Mouse (Mus musculus) stomach, embryonic 14.5 days (tissue): Measurements from ENCODE around the gene Dock9. TPM values are rescaled to one million over a fixed set of nuclear protein-coding genes. Genes with fewer than 3 reads are reported as not detected.

Experiments
- ATAC-seq: fragments of 200-750 bp; cut with Nextera tagmentation; 2 replicates; pipeline ENCODE4 v1.8.0; 2017; ENCODE audit warnings: low read depth, moderate TSS enrichment; ENCODE audit not compliant: insufficient number of reproducible peaks, insufficient read depth, low FRiP score
- H3K27ac ChIP-seq: fragments of 300-500 bp; sonication (generic); 2 replicates; pipeline ENCODE4 v1.5.1; 2014; ENCODE audit warnings: mild to moderate bottlenecking, low read length, moderate library complexity, mixed read lengths
- H3K27me3 ChIP-seq: fragments of 300-500 bp; sonication (generic); 2 replicates; pipeline ENCODE4 v1.6.1; 2014; ENCODE audit warnings: low read length, control low read depth, mixed read lengths; ENCODE audit not compliant: control insufficient read depth, insufficient read depth
- H3K36me3 ChIP-seq: fragments of 300-500 bp; sonication (generic); 2 replicates; pipeline ENCODE4 v1.6.1; 2014; ENCODE audit warnings: mild to moderate bottlenecking, control low read depth, low read length, moderate library complexity, mixed read lengths; ENCODE audit not compliant: control insufficient read depth, insufficient read depth
- H3K4me1 ChIP-seq: fragments of 300-500 bp; sonication (generic); 2 replicates; pipeline ENCODE4 v1.6.1; 2014; ENCODE audit warnings: low read length, control low read depth, mixed read lengths; ENCODE audit not compliant: control insufficient read depth, insufficient read depth
- H3K4me2 ChIP-seq: fragments of 300-500 bp; sonication (generic); replicated peaks from 2 replicates; pipeline ENCODE4 v1.6.1; 2014; ENCODE audit warnings: low read depth, low read length, control low read depth
- H3K4me3 ChIP-seq: fragments of 300-500 bp; sonication (generic); 2 replicates; pipeline ENCODE4 v1.5.1; 2014; ENCODE audit warnings: low read depth, low read length, control low read depth
- H3K9ac ChIP-seq: fragments of 300-500 bp; sonication (generic); replicated peaks from 2 replicates; pipeline ENCODE4 v1.6.1; 2014; ENCODE audit warnings: low read depth, mild to moderate bottlenecking, control low read depth, low read length, moderate library complexity, mixed read lengths
- H3K9me3 ChIP-seq: fragments of 300-500 bp; sonication (generic); 2 replicates; pipeline ENCODE4 v1.6.1; 2016; ENCODE audit warnings: low read depth, low read length, control low read depth; ENCODE audit not compliant: control insufficient read depth
- WGBS: fragments of 180-500 bp; shearing (Covaris S2); extraction: QIAGEN DNeasy Blood & Tissue Kit; methylation state at CpG from one replicate; pipeline ENCODE4 v1.1.7; 2014; 5-methylcytosine and 5-hydroxymethylcytosine counted together
- polyA plus RNA-seq: library from polyadenylated mRNA; unstranded; fragments of >200 nt; fragmentation: Nextera tagmentation; extraction: Ambion mirVana; gene quantifications from 2 replicates; pipeline ENCODE4 v1.2.1, GENCODE M21; 2014

Dock9 gene
- 25.3 and 28.0 TPM in 2 replicates for polyA plus RNA-seq

DNA sequence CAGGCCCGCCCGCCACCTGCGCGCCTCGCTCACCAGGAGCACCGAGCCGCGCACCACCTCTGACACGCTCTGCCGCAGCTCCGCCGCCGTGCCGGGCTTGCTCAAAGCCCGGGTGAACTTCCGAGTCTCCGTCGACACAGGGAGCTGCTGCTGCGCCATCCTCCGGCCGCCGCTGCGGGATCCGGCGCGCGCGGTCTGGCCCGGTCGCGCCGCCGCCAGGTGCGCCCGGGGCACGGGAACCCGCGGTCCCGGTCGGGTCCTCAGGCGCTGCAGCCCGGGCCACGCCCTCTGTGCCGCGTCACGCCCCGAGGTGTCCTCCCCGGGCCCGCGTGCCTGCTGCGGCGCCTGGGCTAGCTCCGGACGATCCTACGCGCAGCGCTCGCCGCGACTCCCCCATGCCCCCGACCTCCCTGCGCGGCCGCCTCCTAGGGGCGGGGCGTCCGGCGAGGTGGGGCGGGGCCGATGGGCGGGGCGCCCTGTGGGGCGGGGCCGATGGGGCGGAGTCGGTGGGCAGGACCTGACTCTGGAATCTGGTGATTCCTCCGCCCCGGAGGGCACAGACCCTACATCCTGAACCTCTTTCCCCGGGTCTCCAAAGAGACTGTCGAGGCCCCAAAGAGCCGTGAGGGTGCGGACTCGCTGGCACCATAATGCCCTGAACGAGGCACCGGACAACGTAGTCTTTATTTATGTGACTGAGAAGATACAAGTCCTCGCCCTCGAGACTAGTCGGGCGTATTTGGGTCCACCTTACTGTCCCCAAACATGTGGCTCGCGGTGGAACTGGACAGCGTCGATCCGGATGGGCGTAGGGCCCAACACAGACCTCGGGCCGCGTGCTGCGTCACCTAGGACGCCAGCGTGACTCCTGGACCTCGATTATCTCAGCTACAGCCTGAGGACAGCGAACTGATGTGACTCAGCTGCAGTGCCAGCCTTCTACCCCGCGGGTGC, at the start of gene Dock9:
Dock9 (minus strand) TSS at position 381 of the 954 bp plus-strand sequence.
- under 1% methylated on average over 81 of the region's 106 CpGs for WGBS
- peak; percentile 92 for ATAC-seq
- Histone ChIP-seq H3K9me3 (no peaks in the 10 kb centered on the region), H3K4me3 (peak within 1 kb of the TSS; percentile 68), H3K4me1 (peaks cover 20% of the 10 kb centered on the region), H3K27ac (peak within 1 kb of the TSS; percentile 74; the same call in 1 of the 2 replicates), H3K4me2 (peak within 1 kb of the TSS; percentile 90), H3K9ac (peak within 1 kb of the TSS; percentile 59), H3K36me3 (no peaks in the 10 kb centered on the region), H3K27me3 (no peaks in the 10 kb centered on the region)

- H3K27me3 ChIP-seq, result no peaks in the 10 kb centered on the region
- no peaks in the 10 kb centered on the region for H3K4me1 ChIP-seq
- H3K27ac ChIP-seq, result no peak overlapping the region
- H3K4me2 ChIP-seq, result no peak overlapping the region
- no peak for ATAC-seq
- WGBS, result 64% methylated on average over 8 of the region's 8 CpGs
- no peak overlapping the region for H3K4me3 ChIP-seq
- H3K9me3 ChIP-seq, result no peaks in the 10 kb centered on the region
- no peaks in the 10 kb centered on the region for H3K36me3 ChIP-seq
- H3K9ac ChIP-seq, result no peak overlapping the region
These were observed 46.8 kb upstream of the Dock9 start for GRCm38 (mm10) chr14:121844486-121844885.

- Histone ChIP-seq H3K27me3 (no peaks in the 10 kb centered on the region), H3K4me1 (no peaks in the 10 kb centered on the region), H3K9me3 (peaks cover 6% of the 10 kb centered on the region; the same call in 1 of the 2 replicates), H3K4me3 (no peak overlapping the region), H3K27ac (no peak overlapping the region), H3K9ac (no peak overlapping the region), H3K36me3 (no peaks in the 10 kb centered on the region), H3K4me2 (no peak overlapping the region)
- ATAC-seq, result no peak
- WGBS, result 93% methylated on average over 8 of the region's 8 CpGs
These were observed 42.6 kb upstream of the Dock9 start for GRCm38 (mm10) chr14:121840217-121840616.

- Histone ChIP-seq H3K36me3 (no peaks in the 10 kb centered on the region), H3K27ac (no peak overlapping the region), H3K27me3 (no peaks in the 10 kb centered on the region), H3K4me3 (no peak overlapping the region), H3K9me3 (peaks cover 6% of the 10 kb centered on the region; the same call in 1 of the 2 replicates), H3K4me2 (no peak overlapping the region), H3K9ac (no peak overlapping the region), H3K4me1 (no peaks in the 10 kb centered on the region)
- 89% methylated on average over 4 of the region's 4 CpGs for WGBS
- no peak for ATAC-seq
These were observed 40.5 kb upstream of the Dock9 start for GRCm38 (mm10) chr14:121838161-121838560.

DNA sequence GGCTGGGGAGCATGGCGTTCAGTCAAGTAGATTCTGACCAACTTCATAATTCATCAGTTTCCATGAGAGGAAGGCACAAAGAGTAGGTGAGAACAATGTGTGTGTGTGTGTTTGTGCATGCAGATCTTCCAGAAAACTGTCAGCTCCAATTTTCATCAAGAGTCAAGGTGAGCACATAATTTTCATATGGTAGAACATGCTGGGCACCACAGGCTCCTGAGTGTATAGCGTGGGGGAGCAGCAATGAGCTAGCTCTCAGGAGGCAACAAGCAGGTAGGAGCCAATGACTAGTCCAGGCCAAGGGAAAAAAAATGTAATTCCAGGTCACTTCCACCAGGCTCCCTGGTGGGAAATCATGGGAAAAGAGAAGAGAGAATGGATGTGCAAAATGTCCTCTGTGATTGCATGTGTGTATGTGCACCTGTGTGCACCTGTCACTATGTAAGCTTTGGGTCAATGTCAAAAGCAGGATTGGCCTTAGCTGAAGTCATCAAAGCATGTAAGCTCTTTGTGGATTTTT, 35.4 kb upstream of the Dock9 start:
- Histone ChIP-seq H3K4me1 (no peaks in the 10 kb centered on the region), H3K36me3 (no peaks in the 10 kb centered on the region), H3K27ac (no peak overlapping the region), H3K4me2 (no peak overlapping the region), H3K4me3 (no peak overlapping the region), H3K9me3 (no peaks in the 10 kb centered on the region; the same call in 1 of the 2 replicates), H3K27me3 (no peaks in the 10 kb centered on the region), H3K9ac (no peak overlapping the region)
- 71% methylated on average over 2 of the region's 2 CpGs for WGBS
- no peak for ATAC-seq

DNA sequence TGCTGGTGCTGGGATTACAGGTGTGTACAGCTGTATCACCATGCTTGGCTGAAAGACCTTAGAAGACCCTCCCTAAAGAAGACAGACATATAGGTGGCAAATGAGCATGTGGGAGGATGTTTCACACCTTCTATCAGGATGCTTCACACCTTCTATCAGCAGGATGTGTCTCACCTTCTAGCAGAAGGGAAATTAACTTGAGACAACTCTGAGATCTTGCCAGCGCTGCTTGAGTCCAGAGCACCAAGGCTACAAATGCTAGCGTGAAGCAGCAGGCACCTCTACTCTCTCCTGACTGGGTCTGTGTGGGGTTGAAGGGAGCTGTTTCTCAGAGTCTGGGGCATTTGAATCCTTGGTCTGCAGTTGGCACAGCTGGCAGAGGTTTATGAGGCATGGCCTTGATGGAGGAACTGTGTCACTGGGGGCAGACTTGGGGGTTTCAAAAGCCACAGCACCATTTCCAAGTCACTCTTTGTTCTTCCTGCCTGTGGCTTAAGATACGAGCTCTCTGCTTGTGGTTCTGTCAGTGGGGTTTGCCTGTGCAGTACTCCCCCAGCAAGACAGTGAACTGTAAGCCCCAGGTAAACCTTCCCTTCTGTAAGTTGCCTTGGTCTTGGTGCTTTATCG, 32.3 kb upstream of the Dock9 start:
- H3K4me2 ChIP-seq, result no peak overlapping the region
- H3K27me3 ChIP-seq, result no peaks in the 10 kb centered on the region
- no peak overlapping the region for H3K9ac ChIP-seq
- no peaks in the 10 kb centered on the region for H3K9me3 ChIP-seq
- no peak overlapping the region for H3K27ac ChIP-seq
- WGBS, result 86% methylated on average over 4 of the region's 4 CpGs
- H3K36me3 ChIP-seq, result no peaks in the 10 kb centered on the region
- H3K4me3 ChIP-seq, result no peak overlapping the region
- H3K4me1 ChIP-seq, result peaks cover 2% of the 10 kb centered on the region; the same call in 1 of the 2 replicates
- ATAC-seq, result no peak

- Histone ChIP-seq H3K4me1 (peaks cover 10% of the 10 kb centered on the region; the same call in 1 of the 2 replicates), H3K27ac (no peak overlapping the region), H3K9me3 (no peaks in the 10 kb centered on the region), H3K9ac (no peak overlapping the region), H3K36me3 (no peaks in the 10 kb centered on the region), H3K27me3 (no peaks in the 10 kb centered on the region), H3K4me2 (no peak overlapping the region), H3K4me3 (no peak overlapping the region)
- no peak for ATAC-seq
- 72% methylated on average over 7 of the region's 7 CpGs for WGBS
These were observed 29.5 kb upstream of the Dock9 start for GRCm38 (mm10) chr14:121827091-121827490.
